Mouse (Mus musculus) hindlimb bud, embryonic 11.5 days (tissue): ENCODE measurements at regions not wholly inside any gene's neighbourhood (a gene's known extent, or its start where the extent isn't known, plus 50 kb on each side); places are given as distances from the start of the nearest gene placed in this dataset.
A peak's percentile ranks its signal among the peaks of the same experiment; 100 is the strongest.

Source experiments
- DNase-seq: peaks from one replicate; pipeline ENCODE4 v3.0.0-alpha.2; 2012; ENCODE audit warnings: low read depth, low spot score; ENCODE audit errors: extremely low spot score

GRCm38 (mm10) chr1:62872771-62873170 is 169.7 kb downstream of the Nrp2 start:
- DNase-seq: no peak

DNA sequence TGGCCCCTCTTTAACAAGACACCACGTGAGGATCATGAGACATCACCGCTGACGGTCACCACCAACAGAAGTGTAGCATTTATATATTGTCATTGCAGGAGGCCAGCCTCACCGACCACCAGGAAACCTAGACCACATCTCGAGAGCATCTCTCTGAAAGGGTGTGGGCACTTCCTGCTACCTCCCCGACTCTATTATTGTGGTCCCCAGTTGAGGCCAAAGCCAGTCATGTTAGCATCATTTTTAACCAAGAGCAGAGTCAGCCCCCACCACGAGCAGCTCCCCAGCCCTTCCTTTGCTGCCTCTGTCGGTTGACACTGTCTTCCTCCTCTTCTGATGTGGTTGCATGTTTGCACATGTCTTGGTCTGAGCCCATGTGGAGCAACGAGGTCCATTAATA is 172.5 kb downstream of the Nrp2 start:
- no peak for DNase-seq

- no peak for DNase-seq
Observed at GRCm38 (mm10) chr1:62876685-62877084, 173.6 kb downstream of the Nrp2 start.

- no peak for DNase-seq
Observed at GRCm38 (mm10) chr1:62880882-62881291, 177.8 kb downstream of the Nrp2 start.

- DNase-seq: no peak
Observed at GRCm38 (mm10) chr1:62881477-62881876, 178.4 kb downstream of the Nrp2 start.

DNA sequence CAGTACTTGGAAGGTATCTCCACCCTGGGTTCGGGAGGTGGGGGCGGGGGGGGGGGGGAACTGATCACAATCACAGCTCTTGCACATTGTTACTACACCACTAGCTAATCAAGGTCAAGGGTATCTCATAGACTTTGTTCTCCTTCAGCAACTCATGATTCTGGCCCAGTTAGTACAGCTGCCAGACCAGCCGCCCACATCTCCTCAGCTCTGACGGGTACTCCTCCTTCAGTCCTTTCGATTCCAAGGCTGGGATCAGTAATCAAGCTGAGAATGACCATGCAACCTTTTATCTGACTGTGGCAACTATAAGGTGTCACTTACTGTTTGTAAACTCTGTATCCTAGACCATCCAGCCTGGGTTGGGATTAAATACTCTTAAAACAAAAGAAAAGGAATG is 178.9 kb downstream of the Nrp2 start:
- no peak for DNase-seq

DNA sequence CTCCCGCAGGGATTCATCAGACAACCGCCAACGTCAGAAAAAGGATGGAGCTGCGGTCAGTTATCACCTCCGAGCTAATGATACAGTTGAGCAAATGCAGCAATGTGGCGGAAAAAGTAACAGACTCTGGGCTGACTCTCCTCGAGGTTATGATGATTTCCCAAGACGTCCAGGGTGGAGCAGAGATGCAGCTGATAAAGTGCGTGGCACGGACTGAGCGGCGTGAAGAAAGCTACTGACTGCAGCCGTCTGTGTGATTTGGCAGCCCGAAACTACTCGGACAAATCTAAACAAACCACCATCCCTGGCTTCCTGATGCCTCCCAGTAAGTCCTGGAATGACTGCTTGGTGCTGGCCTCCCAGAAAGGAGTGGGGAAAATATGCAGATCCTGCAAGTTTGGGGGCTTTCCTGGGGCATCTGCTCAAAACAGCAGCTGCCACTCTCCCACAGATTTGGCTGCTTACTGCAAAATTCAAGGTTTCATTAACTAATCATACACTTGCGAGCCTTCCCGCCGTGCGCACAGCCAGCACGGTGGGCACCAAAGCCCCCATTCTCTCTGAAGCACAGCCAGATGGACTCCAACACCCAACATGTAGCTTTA is 181.9 kb downstream of the Nrp2 start:
- DNase-seq: no peak

DNA sequence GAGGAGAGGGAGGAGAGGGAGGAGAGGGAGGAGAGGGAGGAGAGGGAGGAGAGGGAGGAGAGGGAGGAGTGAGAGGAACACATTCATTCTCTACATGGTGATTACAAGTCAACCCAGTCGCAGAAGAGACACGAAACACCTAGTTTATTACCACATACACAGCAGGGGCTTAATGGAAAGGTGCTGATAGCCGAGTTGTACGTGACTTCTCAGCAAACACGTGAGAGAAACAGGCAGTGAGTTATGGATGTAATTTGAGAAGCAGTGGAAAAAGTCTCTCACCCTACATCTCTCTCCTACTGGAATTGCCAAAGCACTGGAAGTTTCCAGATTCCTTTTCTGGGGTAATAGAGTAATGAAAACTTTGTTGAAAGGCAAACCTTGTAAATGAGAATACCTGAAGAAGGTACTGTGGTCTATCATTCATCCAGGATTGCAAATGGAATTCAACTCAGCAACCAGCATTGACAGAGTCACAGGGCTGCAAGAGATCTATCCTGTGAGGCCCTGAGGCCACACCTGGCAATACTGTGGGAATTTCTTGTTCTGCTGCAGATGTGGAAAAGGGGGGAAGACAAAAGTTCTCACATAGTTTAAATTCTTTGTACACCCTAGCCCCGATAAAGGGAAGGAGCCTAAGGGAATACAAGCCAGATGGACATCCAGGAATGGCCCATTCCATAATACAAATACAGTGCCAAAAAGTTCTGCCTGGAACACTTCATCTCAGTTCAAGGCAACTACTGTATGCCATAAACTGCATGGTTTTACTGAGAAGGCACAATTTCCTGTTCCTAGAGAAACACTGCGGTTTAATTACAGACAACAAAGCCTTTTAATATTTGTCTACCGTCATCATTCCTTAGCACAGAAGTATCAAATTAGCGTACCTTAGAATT is 184.7 kb downstream of the Nrp2 start:
- peak; percentile 63 for DNase-seq

- no peak for DNase-seq
Observed at GRCm38 (mm10) chr1:62901375-62901774, 198.3 kb downstream of the Nrp2 start.

GRCm38 (mm10) chr1:62901871-62902270 is 198.8 kb downstream of the Nrp2 start:
- no peak for DNase-seq

GRCm38 (mm10) chr1:62902931-62903453 is 199.9 kb downstream of the Nrp2 start:
- no peak for DNase-seq

DNA sequence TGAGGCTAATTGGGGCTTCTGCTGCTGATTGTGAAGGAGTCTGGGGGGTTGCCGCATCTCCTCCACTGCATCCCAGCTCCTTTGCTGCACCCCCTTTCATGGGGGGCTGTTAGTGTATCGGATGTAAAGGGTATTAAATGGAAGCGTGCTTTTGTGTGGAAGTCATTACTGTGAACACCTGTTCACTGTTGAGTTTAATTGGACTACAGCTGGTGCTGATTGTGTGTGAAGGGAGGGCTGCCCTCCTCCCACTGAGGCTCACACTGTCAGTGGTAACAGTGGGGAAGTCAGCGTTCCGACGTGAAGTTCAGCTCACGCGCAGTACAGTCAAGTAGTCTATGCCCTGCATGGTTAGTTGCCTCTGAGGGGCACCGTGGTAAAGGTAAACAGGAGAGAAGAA is 202.7 kb downstream of the Nrp2 start:
- DNase-seq: no peak

DNA sequence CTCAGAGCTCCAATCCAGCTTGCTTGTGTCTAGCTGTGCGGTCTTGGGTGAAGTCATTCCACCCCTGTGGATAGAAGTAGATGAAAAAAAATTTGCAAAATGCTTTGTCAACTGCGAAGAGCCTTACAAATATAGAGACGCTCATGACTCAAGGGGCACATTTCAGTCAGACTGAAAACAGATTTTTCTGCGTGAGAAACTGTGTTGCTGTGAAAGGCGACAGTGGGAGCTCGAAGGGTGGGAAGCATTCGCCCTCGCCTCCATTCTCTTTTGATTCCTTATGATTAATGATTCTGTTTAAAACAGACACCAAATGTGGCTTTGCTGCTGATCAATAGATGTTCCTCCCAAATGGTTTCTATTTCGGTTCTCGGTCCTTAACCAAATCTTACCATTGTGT is 204.2 kb downstream of the Nrp2 start:
- DNase-seq: no peak
